Mouse (Mus musculus): ENCODE data around the gene Cd4.

DNA sequence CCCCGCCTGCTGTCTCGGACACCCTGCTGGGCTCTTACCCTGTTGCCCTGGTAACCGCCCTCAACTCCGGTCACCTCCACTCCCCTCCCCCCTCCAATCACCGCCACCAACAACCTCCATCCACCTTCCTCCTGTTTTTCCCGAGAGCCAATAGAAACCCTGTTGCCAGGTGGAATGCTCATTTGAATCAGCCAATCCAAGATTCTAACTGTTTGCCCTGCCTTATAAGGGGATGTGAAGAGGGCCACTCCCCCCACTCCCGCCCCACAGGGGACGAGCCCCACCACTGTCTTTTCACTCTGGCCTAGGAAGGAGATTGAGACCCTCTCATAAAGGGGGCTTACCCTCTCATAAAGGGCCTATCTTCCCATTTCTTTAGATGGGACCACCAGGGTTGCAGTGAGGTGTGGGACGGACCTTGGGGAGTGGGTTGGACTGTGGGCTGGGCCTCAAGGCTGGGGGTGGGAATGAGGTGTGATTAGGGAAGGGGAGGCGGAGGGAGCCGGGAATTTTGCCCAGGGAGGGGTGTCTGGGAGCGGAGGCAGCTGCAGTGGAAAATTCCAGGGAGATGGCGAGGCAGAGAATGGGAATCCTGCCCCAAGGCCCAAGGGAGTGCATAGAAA is 31.8 kb upstream of the Cd4 start, which contains the start of gene Ptms:
- TF ChIP-seq CEBPB (IDR thresholded peaks at IDR 0.05; ENCODE audit: insufficient read depth, poor library complexity, severe bottlenecking) = no peak
- no peak for TF ChIP-seq POLR2AphosphoS2 (IDR thresholded peaks at IDR 0.05; ENCODE audit: insufficient read length, low read depth)
- no peak for TF ChIP-seq TCF3 (IDR thresholded peaks at IDR 0.05; ENCODE audit: insufficient read length, low read depth)
- no peak for TF ChIP-seq POLR2A (IDR thresholded peaks at IDR 0.05; ENCODE audit: insufficient read length, low read depth)
- no peak for TF ChIP-seq MAX (IDR thresholded peaks at IDR 0.05; ENCODE audit: low read depth)
- TF ChIP-seq TCF12 (IDR thresholded peaks at IDR 0.05; ENCODE audit: insufficient read depth, poor library complexity, severe bottlenecking) = no peak

All from myocyte (in vitro differentiated cells).